Mouse (Mus musculus) liver, adult 2 months (tissue): ENCODE measurements around the gene Nphp1.

Source experiments
- CTCF ChIP-seq: fragments of 200-500 bp; IDR thresholded peaks from 2 replicates; pipeline ENCODE4 v1.5.1; 2011; ENCODE audit warnings: low read depth, low read length, control low read depth
- POLR2A ChIP-seq: fragments of 200-500 bp; IDR thresholded peaks from 2 replicates; pipeline ENCODE4 v1.6.1; 2011; ENCODE audit warnings: low read length, control low read depth; ENCODE audit not compliant: insufficient read depth; ENCODE audit errors: extremely low read depth

DNA sequence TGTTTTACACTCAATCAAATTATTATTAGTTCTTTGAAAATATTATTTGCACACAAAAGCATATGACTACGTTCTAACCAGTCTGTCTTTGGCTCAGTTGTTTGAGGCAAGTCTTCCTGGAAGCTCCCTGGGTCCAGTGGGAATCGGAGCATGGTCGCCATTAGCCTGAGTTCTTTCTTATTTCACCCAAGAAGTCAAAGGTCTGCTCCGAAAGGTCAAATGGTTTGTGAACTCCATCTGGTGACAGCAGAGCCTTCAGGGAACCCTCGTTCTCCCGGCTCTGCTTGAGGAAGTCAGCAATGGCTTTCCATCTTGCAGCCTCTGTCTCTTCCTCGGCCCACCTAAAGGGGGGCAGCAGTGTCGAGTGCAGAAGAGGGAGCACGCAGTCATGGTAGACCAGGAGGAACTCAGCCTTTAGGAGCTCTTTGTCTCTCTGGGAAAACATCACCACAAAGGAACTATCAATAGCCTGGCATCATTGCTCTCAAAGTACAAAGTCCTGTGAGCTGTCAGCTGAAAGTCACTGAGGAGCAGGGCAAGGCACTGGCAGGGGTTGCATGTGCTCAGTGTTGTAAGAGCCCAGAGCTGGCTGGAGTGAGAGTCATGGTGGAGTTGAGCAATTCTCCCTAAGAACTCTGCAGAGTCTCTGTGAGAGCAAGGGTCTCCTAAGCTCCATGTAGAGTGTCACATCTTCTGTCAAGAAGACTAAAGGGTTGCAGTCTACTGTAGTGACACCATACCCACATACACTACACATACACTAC is 47.8 kb downstream of the Nphp1 start:
- no peak for TF ChIP-seq CTCF
- no peak for TF ChIP-seq POLR2A
